Mouse (Mus musculus): Measurements from ENCODE around the gene Tuba1a. TPM values are rescaled to one million over a fixed set of nuclear protein-coding genes. Genes with fewer than 3 reads are reported as not detected.

Tuba1a gene
- 1,030 and 1,250 TPM in 2 replicates for polyA plus RNA-seq (2012; rRNA removed)
- 1,263 and 1,288 TPM in 2 replicates for polyA plus RNA-seq (2014; fragmentation: Nextera tagmentation; extraction: Ambion mirVana)

- H3K9ac ChIP-seq (ENCODE audit: low read depth, low read length, severe bottlenecking) = peak within 1 kb of the TSS; percentile 91
- H3K27ac ChIP-seq (replicated peaks; ENCODE audit: low read depth, low read length) = peak within 1 kb of the TSS; percentile 96
- H3K4me1 ChIP-seq (ENCODE audit: control insufficient read depth, insufficient read depth, low read length) = peaks cover 12% of the 10 kb centered on the region
- WGBS = 4% methylated on average over 28 of the region's 28 CpGs
- H3K36me3 ChIP-seq (ENCODE audit: control insufficient read depth, insufficient read depth, low read length) = peaks cover 15% of the 10 kb centered on the region
- H3K4me3 ChIP-seq (replicated peaks; ENCODE audit: low read length) = peak within 1 kb of the TSS; percentile 72
- H3K27me3 ChIP-seq (ENCODE audit: control insufficient read depth, insufficient read depth, low read length) = no peaks in the 10 kb centered on the region
- ATAC-seq (ENCODE audit: low FRiP score, low read depth) (peak; percentile 97), DNase-seq (ENCODE audit: low spot score) (peak; percentile 98)
- H3K4me2 ChIP-seq (replicated peaks; ENCODE audit: low read depth, low read length, severe bottlenecking) = peak within 1 kb of the TSS; percentile 72
- no peaks in the 10 kb centered on the region for H3K9me3 ChIP-seq (ENCODE audit: control insufficient read depth, low read length)
- peak; percentile 99 for TF ChIP-seq POLR2A (IDR thresholded peaks at IDR 0.05; ENCODE audit: borderline replicate concordance, extremely low read depth, insufficient read depth, insufficient read length)
Observed at GRCm38 (mm10) chr15:98953401-98954356, at the start of gene Tuba1a, which contains the start of gene Gm49450. Gene Tuba1a (minus strand): TSS chr15:98953703. Gene Gm49450 (minus strand): TSS chr15:98953551.

- Histone ChIP-seq H3K4me1 (ENCODE audit: control insufficient read depth, insufficient read depth, low read length) (peaks cover 10% of the 10 kb centered on the region), H3K4me2 (replicated peaks; ENCODE audit: low read depth, low read length, severe bottlenecking) (peak overlapping the region; percentile 47), H3K4me3 (replicated peaks; ENCODE audit: low read length) (peak overlapping the region; percentile 22), H3K9me3 (ENCODE audit: control insufficient read depth, low read length) (no peaks in the 10 kb centered on the region), H3K9ac (ENCODE audit: low read depth, low read length, severe bottlenecking) (peak overlapping the region; percentile 43; the same call in 1 of the 2 replicates), H3K27ac (replicated peaks; ENCODE audit: low read depth, low read length) (peak overlapping the region; percentile 72), H3K36me3 (ENCODE audit: control insufficient read depth, insufficient read depth, low read length) (no peaks in the 10 kb centered on the region), H3K27me3 (ENCODE audit: control insufficient read depth, insufficient read depth, low read length) (no peaks in the 10 kb centered on the region)
- DNase-seq (ENCODE audit: low spot score) = peak; percentile 61
- peak; percentile 47; the same call in 1 of the 2 replicates for ATAC-seq (ENCODE audit: low FRiP score, low read depth)
- TF ChIP-seq POLR2A (IDR thresholded peaks at IDR 0.05; ENCODE audit: borderline replicate concordance, extremely low read depth, insufficient read depth, insufficient read length) = no peak
- WGBS = 17% methylated on average over 17 of the region's 17 CpGs
Observed at GRCm38 (mm10) chr15:99001451-99001931, 48.0 kb upstream of the Tuba1a start.

DNA sequence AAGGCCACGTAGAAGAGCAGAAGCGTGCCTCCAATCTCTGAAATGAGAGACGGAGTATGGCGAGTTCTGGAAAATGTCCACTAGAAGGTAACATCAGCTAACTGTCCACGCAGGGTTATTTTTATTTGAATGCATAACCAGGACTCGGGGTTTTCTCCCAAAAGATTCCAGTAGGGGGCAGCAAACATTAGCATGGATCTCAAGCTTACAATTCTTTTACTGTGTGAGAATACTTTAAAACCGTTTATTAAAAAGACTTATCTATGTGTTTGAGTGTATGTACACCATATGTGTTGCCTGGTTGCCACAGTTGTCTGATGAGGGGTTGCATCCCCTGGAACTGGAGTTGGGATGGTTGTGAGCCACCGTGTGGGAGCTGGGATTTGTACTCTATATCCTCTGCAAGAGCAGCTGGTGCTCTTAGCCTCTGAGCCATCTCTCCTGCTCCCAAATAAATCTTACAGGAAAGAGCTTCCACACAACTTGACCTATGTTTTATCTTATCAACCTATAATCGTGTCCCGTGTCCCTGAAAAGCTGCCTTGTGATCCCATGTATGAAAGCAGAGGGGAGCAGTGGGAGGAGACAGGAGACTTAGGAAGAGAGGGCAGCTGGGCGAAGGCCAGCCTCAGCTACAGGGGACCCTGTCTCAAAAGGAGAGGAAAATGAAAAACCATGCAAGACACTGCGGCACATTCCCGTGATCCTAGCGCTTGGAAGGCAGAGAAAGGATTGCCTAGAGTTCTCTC is 47.2 kb upstream of the Tuba1a start:
- H3K4me1 ChIP-seq (ENCODE audit: control insufficient read depth, insufficient read depth, low read length) = peaks cover 10% of the 10 kb centered on the region
- H3K4me3 ChIP-seq (replicated peaks; ENCODE audit: low read length) = peak overlapping the region; percentile 22
- H3K4me2 ChIP-seq (replicated peaks; ENCODE audit: low read depth, low read length, severe bottlenecking) = peak overlapping the region; percentile 47; the same call in 1 of the 2 replicates
- no peak for TF ChIP-seq POLR2A (IDR thresholded peaks at IDR 0.05; ENCODE audit: borderline replicate concordance, extremely low read depth, insufficient read depth, insufficient read length)
- H3K27me3 ChIP-seq (ENCODE audit: control insufficient read depth, insufficient read depth, low read length) = no peaks in the 10 kb centered on the region
- 44% methylated on average over 14 of the region's 14 CpGs for WGBS
- no peaks in the 10 kb centered on the region for H3K36me3 ChIP-seq (ENCODE audit: control insufficient read depth, insufficient read depth, low read length)
- H3K27ac ChIP-seq (replicated peaks; ENCODE audit: low read depth, low read length) = peak overlapping the region; percentile 72
- DNase-seq (ENCODE audit: low spot score) (peak; percentile 84), ATAC-seq (ENCODE audit: low FRiP score, low read depth) (no peak; the same call in 1 of the 2 replicates)
- H3K9me3 ChIP-seq (ENCODE audit: control insufficient read depth, low read length) = no peaks in the 10 kb centered on the region
- no peak overlapping the region for H3K9ac ChIP-seq (ENCODE audit: low read depth, low read length, severe bottlenecking)

DNA sequence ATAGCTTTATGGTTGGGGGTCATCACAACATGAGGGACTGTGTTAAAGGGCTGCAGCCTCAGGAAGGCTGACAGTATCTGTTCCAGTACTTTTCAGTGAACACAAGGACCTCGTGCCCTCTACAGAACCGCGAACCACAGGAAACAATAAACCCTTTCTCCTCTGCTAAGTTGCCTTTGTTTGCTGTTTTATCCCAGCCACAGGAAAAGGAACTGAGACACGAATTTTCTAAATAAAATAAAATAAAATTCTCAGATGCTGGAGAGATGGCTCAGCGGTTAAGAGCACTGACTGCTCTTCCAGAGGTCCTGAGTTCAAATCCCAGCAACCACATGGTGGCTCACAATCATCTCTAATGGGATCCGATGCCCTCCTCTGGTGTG is 45.3 kb upstream of the Tuba1a start:
- H3K27ac ChIP-seq (replicated peaks; ENCODE audit: low read depth, low read length) = no peak overlapping the region
- H3K36me3 ChIP-seq (ENCODE audit: control insufficient read depth, insufficient read depth, low read length) = no peaks in the 10 kb centered on the region
- no peaks in the 10 kb centered on the region for H3K27me3 ChIP-seq (ENCODE audit: control insufficient read depth, insufficient read depth, low read length)
- TF ChIP-seq POLR2A (IDR thresholded peaks at IDR 0.05; ENCODE audit: borderline replicate concordance, extremely low read depth, insufficient read depth, insufficient read length) = no peak
- 63% methylated on average over 6 of the region's 6 CpGs for WGBS
- peaks cover 10% of the 10 kb centered on the region for H3K4me1 ChIP-seq (ENCODE audit: control insufficient read depth, insufficient read depth, low read length)
- no peak overlapping the region for H3K4me3 ChIP-seq (replicated peaks; ENCODE audit: low read length)
- H3K9me3 ChIP-seq (ENCODE audit: control insufficient read depth, low read length) = no peaks in the 10 kb centered on the region
- ATAC-seq (ENCODE audit: low FRiP score, low read depth) (no peak), DNase-seq (ENCODE audit: low spot score) (no peak)
- H3K9ac ChIP-seq (ENCODE audit: low read depth, low read length, severe bottlenecking) = no peak overlapping the region
- no peak overlapping the region for H3K4me2 ChIP-seq (replicated peaks; ENCODE audit: low read depth, low read length, severe bottlenecking)

All from limb, embryonic 14.5 days (tissue).